Mouse (Mus musculus): Measurements from ENCODE around the gene Gm5678. TPM values are rescaled to one million over a fixed set of nuclear protein-coding genes. Genes with fewer than 3 reads are reported as not detected.

Gm5678 gene
- total RNA-seq (2023) = not detected

GRCm38 (mm10) chr16:93627761-93628400, at the start of gene Gm5678:
Gene Gm5678, plus strand, starts transcription at chr16:93628097.

GRCm38 (mm10) chr16:93603439-93604212, 24.3 kb upstream of the Gm5678 start, which contains the start of gene Setd4:
Gene Setd4, minus strand, starts transcription at chr16:93604063.

GRCm38 (mm10) chr16:93605553-93605952, 22.3 kb upstream of the Gm5678 start, which contains the start of gene Cbr1:
Gene Cbr1, plus strand, starts transcription at chr16:93605853.

Other genes starting within 250 kb of the Gm5678 start
- 18.3 TPM for gene Setd4, start 24.0 kb upstream of the Gm5678 start, total RNA-seq (2023)
- 32.9 TPM for gene Cbr1, start 22.2 kb upstream of the Gm5678 start, total RNA-seq (2023)
- gene Cbr3, start 55.1 kb downstream of the Gm5678 start, total RNA-seq (2023) = 0.50 TPM
- 76.3 TPM for gene Dop1b, start 83.8 kb downstream of the Gm5678 start, total RNA-seq (2023)
- gene Morc3, start 204.0 kb downstream of the Gm5678 start, total RNA-seq (2023) = 96.0 TPM